Mouse (Mus musculus) neural tube, embryonic 12.5 days (tissue): ENCODE data around the gene Lypla2. TPM values are rescaled to one million over a fixed set of nuclear protein-coding genes. Genes with fewer than 3 reads are reported as not detected.
"Not testable (repeated sequence)": the region's sequence is repeated elsewhere in the genome, so short reads cannot be mapped to it uniquely, and the experiment has no call there.

Experiments
- ATAC-seq: fragments of 200-750 bp; cut with Nextera tagmentation; 2 replicates; pipeline ENCODE4 v1.8.0; 2017; ENCODE audit warnings: low read depth, mild to moderate bottlenecking, moderate TSS enrichment, moderate library complexity; ENCODE audit not compliant: low FRiP score
- H3K27ac ChIP-seq: fragments of 300-500 bp; sonication (generic); 2 replicates; pipeline ENCODE4 v1.5.1; 2016
- H3K27me3 ChIP-seq: fragments of 300-500 bp; sonication (generic); replicated peaks from 2 replicates; pipeline ENCODE4 v1.6.1; 2016; ENCODE audit warnings: mild to moderate bottlenecking
- H3K36me3 ChIP-seq: fragments of 300-500 bp; sonication (generic); 2 replicates; pipeline ENCODE4 v1.6.1; 2016; ENCODE audit warnings: mild to moderate bottlenecking
- H3K4me1 ChIP-seq: fragments of 300-500 bp; sonication (generic); 2 replicates; pipeline ENCODE4 v1.6.1; 2016
- H3K4me2 ChIP-seq: fragments of 300-500 bp; sonication (generic); replicated peaks from 2 replicates; pipeline ENCODE4 v1.6.1; 2016; ENCODE audit warnings: mild to moderate bottlenecking
- H3K4me3 ChIP-seq: fragments of 300-500 bp; sonication (generic); 2 replicates; pipeline ENCODE4 v1.5.1; 2016
- H3K9ac ChIP-seq: fragments of 300-500 bp; sonication (generic); 2 replicates; pipeline ENCODE4 v1.6.1; 2016; ENCODE audit warnings: mild to moderate bottlenecking
- H3K9me3 ChIP-seq: fragments of 300-500 bp; sonication (generic); 2 replicates; pipeline ENCODE4 v1.6.1; 2016; ENCODE audit warnings: mild to moderate bottlenecking
- WGBS: fragments of 180-500 bp; shearing (Covaris S2); methylation state at CpG from one replicate; pipeline ENCODE4 v1.1.7; 2016; 5-methylcytosine and 5-hydroxymethylcytosine counted together
- polyA plus RNA-seq: library from polyadenylated mRNA; unstranded; fragments of >200 nt; fragmentation: Nextera tagmentation; extraction: Ambion mirVana; gene quantifications from 2 replicates; pipeline ENCODE4 v1.2.1, GENCODE M21; 2016

Lypla2 gene
- polyA plus RNA-seq, 1 experiment from 2014 or later, result 194 TPM

DNA sequence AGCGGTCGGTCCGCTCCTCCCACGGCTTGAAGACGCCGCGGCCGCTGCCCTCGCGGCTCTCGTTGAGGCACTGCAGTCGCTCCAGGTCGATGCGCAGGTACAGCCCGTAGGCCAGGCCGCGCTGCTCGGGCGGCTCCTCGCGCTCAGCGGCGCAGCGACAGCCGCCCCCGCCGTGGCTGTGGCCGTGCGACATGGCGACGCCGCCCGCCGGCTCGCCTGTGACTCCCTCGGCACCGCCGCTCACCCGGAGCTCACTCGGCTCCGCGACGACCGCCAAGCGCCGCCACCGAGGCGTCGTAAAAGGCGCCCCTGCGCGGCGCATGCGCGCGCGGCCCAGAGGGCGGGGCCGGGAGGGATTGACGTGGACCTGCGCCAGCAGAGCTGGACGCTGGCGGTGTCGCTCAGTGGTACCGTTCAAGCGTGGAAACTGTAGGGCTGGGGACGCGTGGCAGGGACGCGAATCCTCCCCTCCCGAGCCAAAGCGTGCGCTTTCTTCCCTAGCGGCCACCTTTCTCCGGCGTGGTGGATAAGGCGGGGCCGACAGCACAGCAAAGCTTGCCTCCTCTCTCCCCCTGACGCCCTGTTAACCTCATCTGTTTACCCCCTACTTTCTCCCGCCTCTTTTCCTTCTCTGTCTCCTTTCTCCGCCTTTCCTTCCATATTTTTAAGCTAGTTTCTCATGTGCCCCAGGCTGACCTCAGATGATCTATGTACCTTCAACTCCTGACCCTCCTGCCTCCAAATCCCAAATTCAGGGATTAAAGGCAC lies 14.7 kb upstream of the Lypla2 start, which contains the start of gene Pithd1:
Pithd1 (minus strand) TSS at position 322 of the 768 bp plus-strand sequence.
- Histone ChIP-seq H3K4me2 (peak within 1 kb of the TSS; percentile 92), H3K9ac (peak within 1 kb of the TSS; percentile 96), H3K36me3 (peaks cover 22% of the 10 kb centered on the region), H3K27me3 (no peaks in the 10 kb centered on the region), H3K4me3 (peak within 1 kb of the TSS; percentile 96), H3K9me3 (no peaks in the 10 kb centered on the region), H3K4me1 (peaks cover 17% of the 10 kb centered on the region), H3K27ac (peak within 1 kb of the TSS; percentile 62)
- peak; percentile 92 for ATAC-seq
- WGBS, result under 1% methylated on average over 81 of the region's 81 CpGs

- Histone ChIP-seq H3K9me3 (no peaks in the 10 kb centered on the region), H3K36me3 (peaks cover 25% of the 10 kb centered on the region), H3K4me2 (peak overlapping the region; percentile 92), H3K4me1 (peaks cover 17% of the 10 kb centered on the region), H3K9ac (peak overlapping the region; percentile 96), H3K4me3 (peak overlapping the region; percentile 96), H3K27me3 (no peaks in the 10 kb centered on the region), H3K27ac (peak overlapping the region; percentile 62; the same call in 1 of the 2 replicates)
- ATAC-seq, result no peak; the same call in 1 of the 2 replicates
- WGBS, result 8% methylated on average over 23 of the region's 23 CpGs
Observed at GRCm38 (mm10) chr4:135986301-135986942, 14.0 kb upstream of the Lypla2 start.

GRCm38 (mm10) chr4:135985769-135986168 lies 13.3 kb upstream of the Lypla2 start:
- Histone ChIP-seq H3K9ac (peak overlapping the region; percentile 96), H3K27ac (no peak overlapping the region), H3K27me3 (no peaks in the 10 kb centered on the region), H3K4me2 (peak overlapping the region; percentile 92), H3K4me3 (peak overlapping the region; percentile 96), H3K4me1 (peaks cover 17% of the 10 kb centered on the region), H3K9me3 (no peaks in the 10 kb centered on the region), H3K36me3 (peaks cover 25% of the 10 kb centered on the region)
- ATAC-seq, result no peak
- WGBS, result 94% methylated on average over 7 of the region's 7 CpGs

GRCm38 (mm10) chr4:135985193-135985592 lies 12.8 kb upstream of the Lypla2 start:
- Histone ChIP-seq H3K9ac (no peak overlapping the region), H3K4me2 (no peak overlapping the region; the same call in 1 of the 2 replicates), H3K4me3 (no peak overlapping the region), H3K36me3 (peaks cover 25% of the 10 kb centered on the region), H3K4me1 (peaks cover 17% of the 10 kb centered on the region), H3K27me3 (no peaks in the 10 kb centered on the region), H3K27ac (no peak overlapping the region), H3K9me3 (no peaks in the 10 kb centered on the region)
- 93% methylated on average over 5 of the region's 5 CpGs for WGBS
- ATAC-seq, result no peak

DNA sequence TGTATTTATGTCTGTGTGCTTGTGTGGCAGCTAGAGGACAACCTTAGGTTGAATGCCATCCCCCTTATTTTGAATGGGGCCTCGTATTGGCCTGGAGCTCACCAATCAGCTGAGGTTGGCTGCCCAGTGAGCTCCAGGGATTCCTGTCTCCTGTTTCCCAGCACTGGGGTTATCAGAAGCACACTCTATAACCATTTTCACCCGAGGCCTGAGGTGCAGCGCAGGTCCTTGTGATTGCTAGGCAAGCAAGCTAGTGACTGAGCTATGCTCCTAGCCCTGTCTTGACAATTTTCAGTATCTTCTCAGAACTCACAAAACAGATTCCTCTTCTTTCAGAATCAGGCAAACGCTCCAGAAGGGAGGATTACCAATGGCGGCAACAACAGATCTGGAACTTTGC lies 12.1 kb upstream of the Lypla2 start:
- 89% methylated on average over 5 of the region's 5 CpGs for WGBS
- Histone ChIP-seq H3K27me3 (no peaks in the 10 kb centered on the region), H3K4me3 (no peak overlapping the region), H3K36me3 (peaks cover 25% of the 10 kb centered on the region), H3K9ac (no peak overlapping the region), H3K9me3 (no peaks in the 10 kb centered on the region), H3K4me1 (peaks cover 17% of the 10 kb centered on the region), H3K4me2 (peak overlapping the region; percentile 12; the same call in 1 of the 2 replicates), H3K27ac (no peak overlapping the region)
- no peak for ATAC-seq

DNA sequence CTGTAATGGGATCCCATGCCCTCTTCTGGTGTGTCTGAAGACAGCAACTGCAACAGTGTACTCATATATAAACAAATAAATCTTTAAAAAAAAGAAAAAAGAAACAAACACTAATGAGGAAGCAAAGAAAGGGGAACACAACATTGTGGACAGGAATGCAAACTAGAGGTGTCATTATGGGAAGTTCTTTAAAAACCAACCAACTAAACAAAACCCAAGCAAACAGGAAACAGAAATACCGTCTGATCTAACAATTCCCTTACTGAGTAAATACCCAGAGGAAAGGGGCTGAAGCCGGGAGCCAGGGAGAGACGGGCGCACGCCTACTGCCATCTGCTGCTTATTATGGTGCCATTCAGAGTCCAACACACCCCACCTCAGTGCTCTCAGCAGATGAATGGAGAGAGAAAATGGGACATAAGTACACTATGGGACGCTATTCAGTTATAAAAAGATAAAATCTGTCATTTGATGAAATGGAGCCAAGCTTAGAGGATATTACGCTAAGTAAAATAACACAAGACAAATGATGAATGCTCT lies 9.2 kb upstream of the Lypla2 start:
- ATAC-seq, result no peak
- Histone ChIP-seq H3K9me3 (no peaks in the 10 kb centered on the region), H3K36me3 (peaks cover 42% of the 10 kb centered on the region), H3K4me1 (peaks cover 10% of the 10 kb centered on the region), H3K4me3 (no peak overlapping the region), H3K4me2 (no peak overlapping the region), H3K27me3 (no peaks in the 10 kb centered on the region), H3K9ac (no peak overlapping the region), H3K27ac (no peak overlapping the region)
- 89% methylated on average over 7 of the region's 7 CpGs for WGBS

DNA sequence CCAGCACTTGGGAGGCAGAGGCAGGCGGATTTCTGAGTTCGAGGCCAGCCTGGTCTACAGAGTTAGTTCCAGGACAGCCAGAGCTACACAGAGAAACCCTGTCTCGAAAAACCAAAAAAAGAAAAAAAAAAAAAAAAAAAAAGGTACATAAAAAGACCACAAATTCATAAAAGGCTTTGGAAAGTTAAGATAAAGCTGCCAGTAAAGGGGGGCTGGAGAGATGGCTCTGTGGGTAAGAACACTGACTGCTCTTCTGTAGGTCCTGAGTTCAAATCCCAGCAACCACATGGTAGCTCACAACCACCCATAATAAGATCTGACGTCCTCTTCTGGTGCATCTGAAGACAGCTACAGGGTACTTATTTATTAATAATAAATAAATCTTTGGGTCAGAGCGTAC lies 7.8 kb upstream of the Lypla2 start:
- not testable (repeated sequence) for H3K4me3 ChIP-seq, H3K27ac ChIP-seq, H3K27me3 ChIP-seq, H3K4me1 ChIP-seq, H3K9ac ChIP-seq, H3K4me2 ChIP-seq, ATAC-seq, H3K9me3 ChIP-seq
- H3K36me3 ChIP-seq, result peaks cover 56% of the 10 kb centered on the region
- WGBS, result 95% methylated on average over 5 of the region's 5 CpGs

GRCm38 (mm10) chr4:135976146-135976545 lies 3.7 kb upstream of the Lypla2 start:
- Histone ChIP-seq H3K36me3 (peaks cover 41% of the 10 kb centered on the region), H3K4me3 (no peak overlapping the region)
- WGBS, result 88% methylated on average over 12 of the region's 12 CpGs

GRCm38 (mm10) chr4:135972911-135973811 lies 735 bp upstream of the Lypla2 start:
- Histone ChIP-seq H3K4me3 (peak overlapping the region; percentile 100), H3K36me3 (peaks cover 60% of the 10 kb centered on the region), H3K9ac (peak overlapping the region; percentile 93; the same call in 1 of the 2 replicates), H3K27ac (no peak overlapping the region), H3K9me3 (no peaks in the 10 kb centered on the region), H3K4me2 (peak overlapping the region; percentile 99), H3K4me1 (peaks cover 22% of the 10 kb centered on the region), H3K27me3 (no peaks in the 10 kb centered on the region)
- ATAC-seq, result no peak
- WGBS, result 78% methylated on average over 13 of the region's 13 CpGs

More at GRCm38 (mm10) chr4:135976146-135976545, 3.7 kb upstream of the Lypla2 start:
- no peak for ATAC-seq
- H3K27ac ChIP-seq, result no peak overlapping the region
- no peak overlapping the region for H3K9ac ChIP-seq
- H3K4me1 ChIP-seq, result peaks cover 14% of the 10 kb centered on the region
- no peaks in the 10 kb centered on the region for H3K27me3 ChIP-seq
- H3K9me3 ChIP-seq, result no peaks in the 10 kb centered on the region
- no peak overlapping the region for H3K4me2 ChIP-seq

DNA sequence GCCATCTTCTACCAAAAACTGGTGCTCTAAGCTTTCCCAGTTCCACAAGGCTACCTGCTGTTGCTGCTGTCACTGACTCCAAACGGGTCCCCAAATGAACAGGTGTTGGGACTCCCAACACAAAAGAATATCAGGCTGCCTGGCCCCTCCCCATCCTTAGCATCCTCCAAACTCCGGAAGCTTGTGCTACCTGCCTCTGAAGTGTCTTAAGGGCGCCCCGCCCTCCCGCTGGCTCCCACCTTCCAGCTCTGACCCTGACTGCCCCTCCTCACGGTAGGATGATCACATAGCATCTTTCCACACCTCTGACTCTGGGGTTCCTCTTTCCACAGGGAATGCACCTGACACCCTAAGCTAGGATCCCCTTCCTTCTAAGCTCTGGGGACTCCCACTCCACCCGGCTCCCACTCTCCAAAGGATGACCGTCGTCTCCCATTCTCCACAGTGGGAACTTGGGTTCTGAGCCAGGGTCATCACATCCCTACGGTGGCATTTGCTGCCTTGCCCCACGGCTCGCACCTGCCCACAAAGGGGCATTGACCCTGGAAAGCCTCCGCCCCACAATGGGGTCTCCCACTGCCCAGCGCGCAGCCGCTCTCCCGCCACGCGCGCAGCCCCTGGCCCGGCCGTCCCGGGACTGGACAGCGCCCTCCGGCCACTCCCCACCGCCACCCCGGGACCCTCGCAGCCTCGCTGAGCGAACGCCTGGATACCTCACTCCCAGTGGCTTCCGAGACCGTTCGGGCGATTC lies 446 bp downstream of the Lypla2 start:
- Histone ChIP-seq H3K4me1 (peaks cover 22% of the 10 kb centered on the region), H3K9me3 (no peaks in the 10 kb centered on the region), H3K36me3 (peaks cover 69% of the 10 kb centered on the region), H3K27me3 (no peaks in the 10 kb centered on the region), H3K27ac (no peak overlapping the region), H3K9ac (peak overlapping the region; percentile 93), H3K4me3 (peak overlapping the region; percentile 100), H3K4me2 (peak overlapping the region; percentile 99)
- WGBS, result under 1% methylated on average over 35 of the region's 35 CpGs
- peak; percentile 65 for ATAC-seq

GRCm38 (mm10) chr4:135970585-135970984 lies 1.8 kb downstream of the Lypla2 start:
- Histone ChIP-seq H3K36me3 (peaks cover 67% of the 10 kb centered on the region), H3K27me3 (no peaks in the 10 kb centered on the region), H3K9me3 (no peaks in the 10 kb centered on the region)

More at GRCm38 (mm10) chr4:135970585-135970984, 1.8 kb downstream of the Lypla2 start:
- Histone ChIP-seq H3K4me1 (peaks cover 22% of the 10 kb centered on the region), H3K9ac (no peak overlapping the region), H3K27ac (no peak overlapping the region), H3K4me3 (no peak overlapping the region), H3K4me2 (peak overlapping the region; percentile 99)
- WGBS, result 94% methylated on average over 11 of the region's 11 CpGs
- no peak for ATAC-seq
